Mouse (Mus musculus) gastrocnemius, adult 2 months (tissue): ENCODE results near the gene Car10. TPM values are rescaled to one million over a fixed set of nuclear protein-coding genes. Genes with fewer than 3 reads are reported as not detected.
A peak's percentile ranks its signal among the peaks of the same experiment; 100 is the strongest.

ENCODE experiments used
- DNase-seq: peaks from one replicate; pipeline ENCODE4 v3.0.0; 2022
- H3K27ac ChIP-seq: fragments of 200-600 bp; 2 replicates; pipeline ENCODE4 v1.8.1; 2022; ENCODE audit warnings: mild to moderate bottlenecking
- H3K4me3 ChIP-seq: fragments of 200-600 bp; 2 replicates; pipeline ENCODE4 v1.8.1; 2022; ENCODE audit warnings: mild to moderate bottlenecking, moderate library complexity
- CTCF ChIP-seq: fragments of 200-600 bp; IDR thresholded peaks from 2 replicates; pipeline ENCODE4 v1.8.1; 2022; ENCODE audit warnings: antibody characterized with exemption, mild to moderate bottlenecking, moderate library complexity
- intact Hi-C: fragments of 180-260 bp; cut with DNase I; formaldehyde crosslinking; loops from one replicate; pipeline ENCODE4 v1.15.1; 2025
- total RNA-seq, 2 experiments: library from RNA; stranded (reverse); gene quantifications; 2 replicates each; pipeline ENCODE4 v1.2.3; 2021

Car10 gene
- total RNA-seq, 2 experiments from 2014 or later, result not detected

- Histone ChIP-seq H3K4me3 (no peak overlapping the region), H3K27ac (no peak overlapping the region)
- intact Hi-C loops, result no loop called here
- DNase-seq, result no peak
- TF ChIP-seq CTCF, result no peak
These were observed 402.6 kb downstream of the Car10 start for GRCm38 (mm10) chr11:93500442-93500841.

- intact Hi-C loops, result no loop called here
- no peak for DNase-seq
- TF ChIP-seq CTCF, result no peak
- Histone ChIP-seq H3K4me3 (no peak overlapping the region), H3K27ac (no peak overlapping the region)
These were observed 403.8 kb downstream of the Car10 start for GRCm38 (mm10) chr11:93501671-93502070.

GRCm38 (mm10) chr11:93502864-93503263 is 405.0 kb downstream of the Car10 start:
- no peak overlapping the region for H3K27ac ChIP-seq
- TF ChIP-seq CTCF, result no peak
- intact Hi-C loops, result no loop called here
- DNase-seq, result no peak
- H3K4me3 ChIP-seq, result no peak overlapping the region

GRCm38 (mm10) chr11:93503469-93503868 is 405.6 kb downstream of the Car10 start:
- intact Hi-C loops, result no loop called here
- peak; percentile 62 for TF ChIP-seq CTCF
- Histone ChIP-seq H3K4me3 (no peak overlapping the region), H3K27ac (no peak overlapping the region)
- DNase-seq, result peak; percentile 18

- Histone ChIP-seq H3K27ac (no peak overlapping the region), H3K4me3 (no peak overlapping the region)
- no peak for TF ChIP-seq CTCF
- intact Hi-C loops, result no loop called here
- no peak for DNase-seq
These were observed 411.9 kb downstream of the Car10 start for GRCm38 (mm10) chr11:93509527-93510235.

- TF ChIP-seq CTCF, result no peak
- DNase-seq, result no peak
- no peak overlapping the region for H3K27ac ChIP-seq
- H3K4me3 ChIP-seq, result no peak overlapping the region
- intact Hi-C loops, result no loop called here
These were observed 415.0 kb downstream of the Car10 start for GRCm38 (mm10) chr11:93512843-93513242.

- Histone ChIP-seq H3K27ac (no peak overlapping the region), H3K4me3 (no peak overlapping the region)
- TF ChIP-seq CTCF, result no peak
- intact Hi-C loops, result no loop called here
- DNase-seq, result no peak
These were observed 416.6 kb downstream of the Car10 start for GRCm38 (mm10) chr11:93514396-93514795.

GRCm38 (mm10) chr11:93515566-93515965 is 417.7 kb downstream of the Car10 start:
- intact Hi-C loops, result no loop called here
- no peak for TF ChIP-seq CTCF
- no peak overlapping the region for H3K4me3 ChIP-seq
- H3K27ac ChIP-seq, result no peak overlapping the region
- DNase-seq, result no peak

GRCm38 (mm10) chr11:93516216-93516615 is 418.4 kb downstream of the Car10 start:
- TF ChIP-seq CTCF, result no peak
- intact Hi-C loops, result no loop called here
- no peak for DNase-seq
- no peak overlapping the region for H3K27ac ChIP-seq
- no peak overlapping the region for H3K4me3 ChIP-seq

- TF ChIP-seq CTCF, result no peak
- intact Hi-C loops, result no loop called here
- no peak for DNase-seq
These were observed 419.1 kb downstream of the Car10 start for GRCm38 (mm10) chr11:93516946-93517345.

GRCm38 (mm10) chr11:93522501-93522900 is 424.7 kb downstream of the Car10 start:
- no peak for TF ChIP-seq CTCF
- intact Hi-C loops, result no loop called here
- Histone ChIP-seq H3K4me3 (no peak overlapping the region), H3K27ac (no peak overlapping the region)
- DNase-seq, result no peak

More at GRCm38 (mm10) chr11:93516946-93517345, 419.1 kb downstream of the Car10 start:
- Histone ChIP-seq H3K27ac (no peak overlapping the region), H3K4me3 (no peak overlapping the region)

GRCm38 (mm10) chr11:93525921-93526320 is 428.1 kb downstream of the Car10 start:
- TF ChIP-seq CTCF, result no peak
- no peak overlapping the region for H3K4me3 ChIP-seq
- DNase-seq, result peak; percentile 26
- no peak overlapping the region for H3K27ac ChIP-seq
- intact Hi-C loops, result no loop called here

GRCm38 (mm10) chr11:93531029-93531680 is 433.3 kb downstream of the Car10 start:
- intact Hi-C loops, result no loop called here
- no peak overlapping the region for H3K4me3 ChIP-seq
- no peak for TF ChIP-seq CTCF
- peak; percentile 63 for DNase-seq
- no peak overlapping the region for H3K27ac ChIP-seq

- TF ChIP-seq CTCF, result no peak
- DNase-seq, result no peak
- no peak overlapping the region for H3K4me3 ChIP-seq
- intact Hi-C loops, result no loop called here
- no peak overlapping the region for H3K27ac ChIP-seq
These were observed 438.4 kb downstream of the Car10 start for GRCm38 (mm10) chr11:93536244-93536643.
